Mouse (Mus musculus): ENCODE measurements around the gene Itpripl2. TPM values are rescaled to one million over a fixed set of nuclear protein-coding genes. Genes with fewer than 3 reads are reported as not detected.

Gene Itpripl2
- polyA plus RNA-seq, 1 experiment: 3.0 TPM

DNA sequence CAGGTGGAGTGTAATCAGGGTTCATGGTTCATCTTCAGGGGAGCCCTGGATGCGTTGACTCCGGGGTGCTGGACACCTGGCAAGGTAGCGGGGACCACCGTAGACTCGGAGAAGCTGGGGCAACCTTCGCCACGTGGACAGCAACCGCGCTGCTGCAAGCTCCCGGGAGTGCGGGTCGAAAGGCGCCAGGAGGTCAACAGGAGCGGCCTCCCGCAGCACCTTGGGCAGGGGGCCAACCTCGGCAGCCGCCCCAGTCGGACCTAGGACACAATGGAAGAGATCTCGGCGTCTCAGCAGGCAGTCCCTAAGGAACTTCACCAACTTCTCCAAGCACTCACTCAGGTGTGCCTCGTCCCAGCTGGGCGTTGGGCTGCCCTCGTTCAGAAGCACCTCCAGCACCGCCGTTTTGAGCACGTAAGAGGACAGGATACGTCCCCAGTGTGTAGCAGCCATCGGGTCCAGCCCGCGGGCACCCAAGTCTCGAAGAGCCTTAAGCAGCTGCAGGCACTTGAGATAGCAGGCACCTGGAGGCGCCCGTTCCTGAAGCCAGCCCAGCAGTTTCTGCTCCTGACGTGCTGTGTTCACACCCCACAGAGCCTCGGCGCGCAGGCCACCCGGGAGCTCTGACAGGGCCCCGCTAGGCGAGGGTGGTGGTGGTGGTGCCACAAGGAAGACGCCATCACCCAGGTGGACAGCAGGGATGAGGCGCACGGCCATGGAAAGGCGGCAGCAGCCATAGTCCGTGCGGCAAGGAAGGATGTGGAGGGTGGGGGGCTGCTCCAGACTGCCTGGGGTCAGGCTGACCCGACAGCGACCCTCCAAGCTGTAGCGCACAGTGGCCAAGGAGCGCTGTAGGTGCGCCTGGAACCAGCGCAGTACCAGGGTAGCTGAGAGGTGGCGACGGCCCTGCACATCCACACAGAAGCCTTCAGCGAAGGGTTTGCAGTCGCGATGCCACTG lies 1.8 kb downstream of the Itpripl2 start:
- TF ChIP-seq GATA1 (IDR thresholded peaks at IDR 0.05; ENCODE audit: borderline replicate concordance, low read length): no peak
- TF ChIP-seq FLI1 (IDR thresholded peaks at IDR 0.05; ENCODE audit: low read length): no peak
- peak overlapping the region; percentile 94 for H3K4me3 ChIP-seq (replicated peaks)
- H3K4me1 ChIP-seq: peaks cover 72% of the 10 kb centered on the region

GRCm38 (mm10) chr7:118488060-118488664 lies 3.6 kb downstream of the Itpripl2 start:
- Histone ChIP-seq H3K4me1 (peaks cover 76% of the 10 kb centered on the region), H3K36me3 (replicated peaks; ENCODE audit: low read length) (peaks cover 34% of the 10 kb centered on the region), H3K27me3 (replicated peaks) (peaks cover 3% of the 10 kb centered on the region), H3K4me3 (replicated peaks) (peak overlapping the region; percentile 59), H3K9me3 (no peaks in the 10 kb centered on the region; the same call in 1 of the 2 replicates)
- TF ChIP-seq FLI1 (IDR thresholded peaks at IDR 0.05; ENCODE audit: low read length) (no peak), GATA1 (IDR thresholded peaks at IDR 0.05; ENCODE audit: borderline replicate concordance, low read length) (no peak)

More for the DNA sequence above, 1.8 kb downstream of the Itpripl2 start:
- H3K27me3 ChIP-seq (replicated peaks): peaks cover 3% of the 10 kb centered on the region
- H3K9me3 ChIP-seq: no peaks in the 10 kb centered on the region; the same call in 1 of the 2 replicates
- H3K36me3 ChIP-seq (replicated peaks; ENCODE audit: low read length): peaks cover 34% of the 10 kb centered on the region

DNA sequence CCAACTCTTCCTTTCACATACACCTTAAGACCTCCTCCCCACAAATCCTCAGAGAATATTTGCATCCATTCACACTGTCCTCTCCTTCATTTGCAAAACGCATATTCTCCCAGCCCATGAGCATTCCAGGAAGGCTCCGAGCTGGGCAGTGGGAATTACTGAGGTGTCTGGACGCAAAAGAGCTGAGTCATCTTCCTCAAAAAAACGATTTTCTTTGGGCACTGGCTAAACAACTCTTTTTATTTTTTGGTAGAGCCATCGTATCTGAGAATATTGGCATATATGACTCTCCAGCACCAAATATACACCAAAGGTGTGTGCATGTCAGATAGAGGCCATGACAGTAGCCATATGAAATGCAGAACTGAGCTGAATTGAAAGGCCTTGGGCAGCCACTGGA lies 4.9 kb downstream of the Itpripl2 start:
- no peaks in the 10 kb centered on the region; the same call in 1 of the 2 replicates for H3K9me3 ChIP-seq
- H3K4me3 ChIP-seq (replicated peaks): no peak overlapping the region
- H3K4me1 ChIP-seq: peaks cover 83% of the 10 kb centered on the region
- peaks cover 3% of the 10 kb centered on the region for H3K27me3 ChIP-seq (replicated peaks)
- peaks cover 34% of the 10 kb centered on the region for H3K36me3 ChIP-seq (replicated peaks; ENCODE audit: low read length)
- TF ChIP-seq GATA1 (IDR thresholded peaks at IDR 0.05; ENCODE audit: borderline replicate concordance, low read length): no peak
- TF ChIP-seq FLI1 (IDR thresholded peaks at IDR 0.05; ENCODE audit: low read length): no peak

- Histone ChIP-seq H3K9me3 (no peaks in the 10 kb centered on the region), H3K36me3 (replicated peaks; ENCODE audit: low read length) (peaks cover 14% of the 10 kb centered on the region), H3K27me3 (replicated peaks) (no peaks in the 10 kb centered on the region), H3K4me1 (peaks cover 72% of the 10 kb centered on the region), H3K4me3 (replicated peaks) (no peak overlapping the region)
- no peak for TF ChIP-seq FLI1 (IDR thresholded peaks at IDR 0.05; ENCODE audit: low read length)
- no peak for TF ChIP-seq GATA1 (IDR thresholded peaks at IDR 0.05; ENCODE audit: borderline replicate concordance, low read length)
Observed at GRCm38 (mm10) chr7:118483996-118484395, 7.8 kb downstream of the Itpripl2 start.

DNA sequence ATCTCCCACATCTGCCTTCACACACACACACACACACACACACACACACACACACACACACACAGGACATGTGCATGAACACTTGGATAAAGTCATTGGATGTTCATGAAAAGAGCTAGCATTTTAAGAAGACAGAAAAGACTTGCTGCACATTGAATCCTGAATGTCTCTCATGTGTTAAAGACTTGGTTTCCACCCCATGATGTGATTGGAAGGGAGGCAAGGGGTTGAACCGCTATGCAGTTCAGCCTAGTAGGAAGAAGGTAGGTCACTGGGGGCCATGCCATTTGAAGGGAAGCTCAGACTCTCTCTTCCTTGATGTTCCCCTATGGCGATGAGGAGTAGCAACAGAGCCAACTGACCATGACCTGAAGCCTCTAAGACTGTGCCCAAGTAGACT lies 9.8 kb downstream of the Itpripl2 start:
- TF ChIP-seq FLI1 (IDR thresholded peaks at IDR 0.05; ENCODE audit: low read length): no peak
- no peak for TF ChIP-seq GATA1 (IDR thresholded peaks at IDR 0.05; ENCODE audit: borderline replicate concordance, low read length)
- no peaks in the 10 kb centered on the region for H3K9me3 ChIP-seq
- H3K27me3 ChIP-seq (replicated peaks): no peaks in the 10 kb centered on the region
- H3K4me3 ChIP-seq (replicated peaks): no peak overlapping the region
- H3K4me1 ChIP-seq: peaks cover 67% of the 10 kb centered on the region
- peaks cover 5% of the 10 kb centered on the region for H3K36me3 ChIP-seq (replicated peaks; ENCODE audit: low read length)

- TF ChIP-seq GATA1 (IDR thresholded peaks at IDR 0.05; ENCODE audit: borderline replicate concordance, low read length) (no peak), FLI1 (IDR thresholded peaks at IDR 0.05; ENCODE audit: low read length) (no peak)
- H3K9me3 ChIP-seq: no peaks in the 10 kb centered on the region
- H3K4me3 ChIP-seq (replicated peaks): no peak overlapping the region
- no peaks in the 10 kb centered on the region for H3K27me3 ChIP-seq (replicated peaks)
- peaks cover 3% of the 10 kb centered on the region for H3K36me3 ChIP-seq (replicated peaks; ENCODE audit: low read length)
- peaks cover 60% of the 10 kb centered on the region for H3K4me1 ChIP-seq
Observed at GRCm38 (mm10) chr7:118481047-118481810, 10.5 kb downstream of the Itpripl2 start.

DNA sequence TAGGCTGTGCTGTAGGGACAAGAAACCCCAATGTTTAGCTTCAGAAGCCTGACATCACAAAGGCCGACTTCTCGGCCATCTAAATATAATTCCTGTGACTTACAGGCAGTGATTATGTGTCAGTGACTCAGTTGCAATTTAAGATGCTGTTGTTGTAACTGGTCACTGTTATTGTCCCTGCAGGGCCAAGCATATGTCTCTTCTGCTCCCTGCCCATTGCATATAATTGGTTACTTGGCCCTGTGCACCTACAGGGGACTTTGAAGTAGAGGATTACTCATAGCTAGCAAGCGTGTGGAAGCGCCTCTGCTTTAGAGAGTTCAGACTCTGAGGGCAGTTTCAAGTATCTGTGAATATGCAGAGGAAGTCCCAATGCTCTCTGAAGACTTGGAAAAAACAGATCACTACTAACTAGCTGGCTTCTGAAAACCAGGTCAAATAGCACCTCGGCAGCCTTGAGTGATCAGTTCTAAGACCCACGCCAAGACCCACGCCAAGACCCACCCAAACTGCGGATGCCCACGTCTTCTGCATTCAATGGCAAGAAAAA lies 11.5 kb downstream of the Itpripl2 start:
- H3K27me3 ChIP-seq (replicated peaks): no peaks in the 10 kb centered on the region
- peaks cover 57% of the 10 kb centered on the region for H3K4me1 ChIP-seq
- no peak overlapping the region for H3K4me3 ChIP-seq (replicated peaks)
- H3K9me3 ChIP-seq: peaks cover 3% of the 10 kb centered on the region
- no peak for TF ChIP-seq GATA1 (IDR thresholded peaks at IDR 0.05; ENCODE audit: borderline replicate concordance, low read length)
- no peak for TF ChIP-seq FLI1 (IDR thresholded peaks at IDR 0.05; ENCODE audit: low read length)
- no peaks in the 10 kb centered on the region for H3K36me3 ChIP-seq (replicated peaks; ENCODE audit: low read length)

DNA sequence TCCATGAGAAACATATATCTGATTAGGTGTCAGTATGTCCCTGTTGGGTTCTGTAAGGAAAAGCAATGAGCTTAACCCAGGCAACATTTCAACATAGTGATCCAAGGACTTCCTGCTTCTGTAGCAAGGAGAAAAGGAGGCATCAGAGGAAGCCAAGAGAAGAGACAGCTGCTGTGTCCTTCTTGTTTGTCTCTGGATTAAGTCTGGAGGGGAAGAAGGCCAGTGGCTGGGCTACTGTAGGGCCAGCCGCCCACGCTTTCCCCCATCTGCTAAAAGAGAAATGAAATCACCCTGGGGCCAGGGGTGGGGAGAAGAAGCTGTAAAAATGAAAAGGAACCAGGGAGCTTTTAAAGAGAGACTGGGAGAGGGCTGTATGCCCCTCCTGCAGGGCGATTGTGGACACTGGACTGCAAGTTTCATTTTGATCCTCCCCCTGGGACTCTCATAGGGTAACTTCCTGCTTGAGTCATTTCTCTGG lies 12.9 kb downstream of the Itpripl2 start:
- peak overlapping the region; percentile 64 for H3K4me3 ChIP-seq (replicated peaks)
- peaks cover 2% of the 10 kb centered on the region for H3K27me3 ChIP-seq (replicated peaks)
- TF ChIP-seq FLI1 (IDR thresholded peaks at IDR 0.05; ENCODE audit: low read length) (no peak), GATA1 (IDR thresholded peaks at IDR 0.05; ENCODE audit: borderline replicate concordance, low read length) (no peak)
- no peaks in the 10 kb centered on the region for H3K36me3 ChIP-seq (replicated peaks; ENCODE audit: low read length)
- H3K9me3 ChIP-seq: peaks cover 13% of the 10 kb centered on the region
- H3K4me1 ChIP-seq: peaks cover 43% of the 10 kb centered on the region

- TF ChIP-seq GATA1 (IDR thresholded peaks at IDR 0.05; ENCODE audit: borderline replicate concordance, low read length): no peak
- TF ChIP-seq FLI1 (IDR thresholded peaks at IDR 0.05; ENCODE audit: low read length): no peak
- Histone ChIP-seq H3K27me3 (replicated peaks) (peaks cover 5% of the 10 kb centered on the region), H3K36me3 (replicated peaks; ENCODE audit: low read length) (no peaks in the 10 kb centered on the region), H3K4me1 (peaks cover 23% of the 10 kb centered on the region), H3K9me3 (peaks cover 34% of the 10 kb centered on the region), H3K4me3 (replicated peaks) (no peak overlapping the region)
Observed at GRCm38 (mm10) chr7:118476428-118476827, 15.3 kb downstream of the Itpripl2 start.
